Mouse (Mus musculus) B cell, adult 2 months (primary cell): Measurements from ENCODE around the gene Slc35b3.

Source experiments
- DNase-seq, 2 experiments: peaks; one replicate each; pipeline ENCODE4 v3.0.0; 2022

Slc35b3 gene

GRCm38 (mm10) chr13:38960063-38961050 lies at the start of gene Slc35b3:
Gene Slc35b3, minus strand, starts transcription at chr13:38960875.
- DNase-seq, result peak; percentile 88 to 90

GRCm38 (mm10) chr13:39010280-39010679 lies 49.6 kb upstream of the Slc35b3 start:
- no peak for DNase-seq

- DNase-seq, result no peak
Observed at GRCm38 (mm10) chr13:39003101-39003762, 42.6 kb upstream of the Slc35b3 start.

GRCm38 (mm10) chr13:39002424-39002823 lies 41.7 kb upstream of the Slc35b3 start:
- no peak for DNase-seq

GRCm38 (mm10) chr13:39001434-39001833 lies 40.8 kb upstream of the Slc35b3 start:
- no peak for DNase-seq

GRCm38 (mm10) chr13:38998958-38999357 lies 38.3 kb upstream of the Slc35b3 start:
- no peak for DNase-seq

- no peak for DNase-seq
Observed at GRCm38 (mm10) chr13:38992529-38992928, 31.9 kb upstream of the Slc35b3 start.

- no peak for DNase-seq
Observed at GRCm38 (mm10) chr13:38983751-38984150, 23.1 kb upstream of the Slc35b3 start.

- DNase-seq, result no peak
Observed at GRCm38 (mm10) chr13:38980900-38981299, 20.2 kb upstream of the Slc35b3 start.

GRCm38 (mm10) chr13:38976978-38977377 lies 16.3 kb upstream of the Slc35b3 start:
- DNase-seq, result no peak

- DNase-seq, result no peak
Observed at GRCm38 (mm10) chr13:38975853-38976252, 15.2 kb upstream of the Slc35b3 start.

GRCm38 (mm10) chr13:38972602-38973001 lies 11.9 kb upstream of the Slc35b3 start:
- DNase-seq, result no peak

GRCm38 (mm10) chr13:38971047-38971446 lies 10.4 kb upstream of the Slc35b3 start:
- DNase-seq, result no peak

GRCm38 (mm10) chr13:38967518-38967917 lies 6.8 kb upstream of the Slc35b3 start:
- no peak for DNase-seq

- DNase-seq, result no peak
Observed at GRCm38 (mm10) chr13:38966922-38967448, 6.3 kb upstream of the Slc35b3 start.

- no peak for DNase-seq
Observed at GRCm38 (mm10) chr13:38962771-38963170, 2.1 kb upstream of the Slc35b3 start.

GRCm38 (mm10) chr13:38958037-38958436 lies 2.6 kb downstream of the Slc35b3 start:
- DNase-seq, result no peak

- no peak for DNase-seq
Observed at GRCm38 (mm10) chr13:38946296-38947012, 14.2 kb downstream of the Slc35b3 start.

GRCm38 (mm10) chr13:38945767-38946166 lies 14.9 kb downstream of the Slc35b3 start:
- no peak for DNase-seq

- DNase-seq, result no peak
Observed at GRCm38 (mm10) chr13:38944951-38945350, 15.7 kb downstream of the Slc35b3 start.

GRCm38 (mm10) chr13:38941786-38942185 lies 18.9 kb downstream of the Slc35b3 start:
- no peak for DNase-seq

GRCm38 (mm10) chr13:38941280-38941679 lies 19.4 kb downstream of the Slc35b3 start:
- DNase-seq, result no peak

GRCm38 (mm10) chr13:38938433-38938832 lies 22.2 kb downstream of the Slc35b3 start:
- DNase-seq, result no peak
